Mouse (Mus musculus) G1E (cell line): ENCODE data around the gene Maml2. TPM values are rescaled to one million over a fixed set of nuclear protein-coding genes. Genes with fewer than 3 reads are reported as not detected.

Experiments
- ATAC-seq: 2 replicates; pipeline ENCODE4 v1.8.0; 2016; ENCODE audit warnings: mild to moderate bottlenecking; ENCODE audit not compliant: insufficient number of reproducible peaks, poor library complexity, low FRiP score, severe bottlenecking; ENCODE audit errors: extremely low read depth
- DNase-seq: peaks from one replicate; pipeline ENCODE4 v3.0.0; 2012; ENCODE audit warnings: low spot score
- H3K27me3 ChIP-seq: 2 replicates; pipeline ENCODE4 v1.6.1; 2012; ENCODE audit warnings: mild to moderate bottlenecking, low read length, inconsistent platforms; ENCODE audit not compliant: insufficient read depth
- H3K36me3 ChIP-seq: replicated peaks from 2 replicates; pipeline ENCODE3; 2012; ENCODE audit warnings: mild to moderate bottlenecking, inconsistent platforms
- H3K4me1 ChIP-seq: 2 replicates; pipeline ENCODE4 v1.6.1; 2012; ENCODE audit warnings: low read depth, low read length, inconsistent platforms, mixed read lengths; ENCODE audit not compliant: insufficient read depth
- H3K4me3 ChIP-seq: 2 replicates; pipeline ENCODE4 v1.5.1; 2012; ENCODE audit warnings: low read depth, mild to moderate bottlenecking, inconsistent platforms, low read length, moderate library complexity, mixed read lengths
- H3K9me3 ChIP-seq: replicated peaks from 2 replicates; pipeline ENCODE4 v1.6.1; 2012; ENCODE audit warnings: inconsistent platforms
- CTCF ChIP-seq: IDR thresholded peaks from 2 replicates; pipeline ENCODE4 v1.5.1; 2012; ENCODE audit warnings: low read depth, low read length, inconsistent platforms, mixed read lengths
- GATA1 ChIP-seq: IDR thresholded peaks from 2 replicates; pipeline ENCODE4 v1.6.1; 2012; ENCODE audit warnings: borderline replicate concordance, low read length, inconsistent platforms, mixed read lengths
- GATA2 ChIP-seq: IDR thresholded peaks from 2 replicates; pipeline ENCODE4 v1.6.1; 2012; ENCODE audit warnings: low read depth, low read length, inconsistent platforms, borderline replicate concordance
- POLR2AphosphoS5 ChIP-seq: IDR thresholded peaks from 2 replicates; pipeline ENCODE4 v1.6.1; 2012; ENCODE audit warnings: low read depth, low read length, inconsistent platforms; ENCODE audit not compliant: insufficient replicate concordance
- TAL1 ChIP-seq: conservative IDR thresholded peaks from 2 replicates; pipeline ENCODE4 v1.6.1; 2012; ENCODE audit warnings: low read depth, low read length, inconsistent platforms, mixed read lengths
- polyA plus RNA-seq: library from polyadenylated mRNA; stranded (reverse); fragments of >175 nt; gene quantifications from 2 replicates; pipeline ENCODE4 v1.2.3, GENCODE M21; 2012
- total RNA-seq, 2 experiments: library from RNA; stranded (forward) in 1 of 2; stranded (reverse) in 1 of 2; fragments of 200-1000 nt in 1 of 2; fragments of >200 nt in 1 of 2; fragmentation: Nextera tagmentation in 1 of 2; gene quantifications; 2 replicates each; pipeline ENCODE4 v1.2.3; 2014 to 2017

Gene Maml2
- total and polyA plus RNA-seq, 3 experiments, result 0.25 to 5.4 (median 1.3) TPM

DNA sequence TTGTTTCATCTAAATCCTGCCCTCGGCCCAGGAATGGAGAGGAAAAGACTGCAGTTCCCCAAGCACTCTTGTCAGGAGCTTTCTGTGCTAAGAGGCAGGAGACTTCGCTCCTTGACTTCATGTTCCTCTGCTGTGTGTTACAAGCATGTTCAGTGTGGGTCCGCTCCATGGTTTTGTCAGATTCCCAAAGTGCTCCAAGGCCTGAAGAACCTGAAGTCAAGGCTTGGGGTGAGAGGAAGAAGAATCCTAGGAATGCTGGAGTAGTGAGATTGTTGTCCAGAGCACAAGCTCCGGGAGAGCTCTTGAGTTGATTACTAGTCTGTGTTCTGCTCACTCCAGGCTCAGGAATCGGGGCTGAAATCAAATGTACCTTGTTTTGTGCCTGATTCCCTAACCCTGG is 17.6 kb downstream of the Maml2 start:
- H3K4me1 ChIP-seq, result peaks cover 10% of the 10 kb centered on the region; the same call in 1 of the 2 replicates
- no peaks in the 10 kb centered on the region for H3K9me3 ChIP-seq
- no peaks in the 10 kb centered on the region for H3K36me3 ChIP-seq
- no peak overlapping the region for H3K4me3 ChIP-seq
- ATAC-seq (no peak), DNase-seq (no peak)
- TF ChIP-seq TAL1 (no peak), GATA1 (no peak), GATA2 (no peak), POLR2AphosphoS5 (no peak), CTCF (no peak)
- H3K27me3 ChIP-seq, result no peaks in the 10 kb centered on the region

DNA sequence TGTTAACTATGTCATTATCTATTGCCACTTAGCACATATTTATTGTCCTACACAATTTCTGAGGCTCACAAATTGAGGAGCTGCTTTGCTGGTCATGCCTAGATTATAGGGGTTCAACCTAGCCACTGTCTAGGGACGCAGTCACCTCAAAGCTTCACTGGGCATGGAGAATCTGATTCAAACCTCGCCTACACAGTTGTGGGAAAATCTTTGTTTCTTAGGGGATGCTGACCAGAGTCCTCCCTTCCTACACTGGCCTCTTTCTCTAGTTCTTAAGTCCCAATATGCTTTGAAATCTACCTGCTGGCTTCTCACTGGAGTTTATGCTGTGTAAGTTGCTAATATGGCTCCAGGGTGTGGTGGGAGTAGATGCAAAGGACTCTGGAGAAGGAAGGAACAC is 21.8 kb downstream of the Maml2 start:
- DNase-seq, result no peak
- no peaks in the 10 kb centered on the region for H3K36me3 ChIP-seq
- H3K4me1 ChIP-seq, result 0 out of 2 replicates have a peak, but pooled peaks cover 2% of the 10 kb centered on the region
- no peaks in the 10 kb centered on the region; the same call in 1 of the 2 replicates for H3K27me3 ChIP-seq
- H3K4me3 ChIP-seq, result no peak overlapping the region
- TF ChIP-seq GATA2 (no peak), GATA1 (no peak), POLR2AphosphoS5 (no peak), CTCF (no peak), TAL1 (no peak)
- no peaks in the 10 kb centered on the region for H3K9me3 ChIP-seq
- no peak for ATAC-seq

DNA sequence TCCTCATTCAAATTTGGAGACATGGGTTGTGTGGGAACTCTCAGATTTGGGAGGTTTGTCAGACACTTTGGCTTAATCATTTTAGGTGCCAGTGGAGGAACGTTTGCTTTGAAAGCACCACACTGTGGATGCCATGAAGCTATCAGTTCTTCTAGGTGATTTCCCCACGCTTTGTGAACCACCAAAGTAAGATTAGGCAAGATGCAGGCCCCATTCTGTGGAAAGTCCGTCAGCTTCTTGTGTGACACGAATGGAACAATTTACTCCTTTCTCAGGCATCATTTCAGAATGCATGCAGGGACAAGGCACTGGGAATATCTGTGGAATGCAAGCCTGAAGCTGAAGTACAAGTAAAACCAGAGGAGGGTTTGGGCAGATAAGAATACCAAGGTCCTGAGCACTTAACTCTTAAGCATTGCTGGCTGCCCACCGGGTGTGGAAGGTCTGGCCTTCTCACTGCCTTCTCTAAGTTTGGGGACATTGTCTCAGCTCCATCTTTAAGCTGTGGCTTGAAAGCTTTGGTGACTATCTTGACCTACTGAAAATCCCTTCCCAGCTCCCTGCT is 23.1 kb downstream of the Maml2 start:
- H3K4me3 ChIP-seq, result no peak overlapping the region
- no peaks in the 10 kb centered on the region; the same call in 1 of the 2 replicates for H3K27me3 ChIP-seq
- no peaks in the 10 kb centered on the region for H3K9me3 ChIP-seq
- H3K4me1 ChIP-seq, result no peaks in the 10 kb centered on the region
- H3K36me3 ChIP-seq, result no peaks in the 10 kb centered on the region
- DNase-seq (no peak), ATAC-seq (no peak)
- TF ChIP-seq GATA2, result no peak
- no peak for TF ChIP-seq POLR2AphosphoS5
- no peak for TF ChIP-seq TAL1
- TF ChIP-seq GATA1, result no peak
- TF ChIP-seq CTCF, result no peak

DNA sequence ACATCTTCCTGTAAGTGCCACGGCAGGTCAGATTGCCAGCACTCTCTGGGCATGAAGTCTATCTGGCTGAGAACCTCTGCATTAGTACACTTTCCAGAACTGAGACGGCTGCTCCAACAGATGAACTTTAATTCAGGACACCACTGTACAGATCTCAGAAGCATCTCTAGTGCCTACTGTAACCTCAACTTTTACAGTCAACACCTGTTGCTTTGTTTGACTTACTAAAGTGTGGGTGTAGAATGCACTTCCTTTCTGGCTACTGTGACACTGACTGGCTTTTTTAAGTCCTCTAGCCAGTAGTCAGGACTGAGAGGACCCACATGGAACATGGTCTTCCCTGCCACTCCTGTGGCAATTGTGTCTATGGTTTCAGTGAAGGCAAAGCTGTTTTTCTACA is 25.3 kb downstream of the Maml2 start:
- Histone ChIP-seq H3K4me3 (no peak overlapping the region), H3K36me3 (no peaks in the 10 kb centered on the region), H3K27me3 (no peaks in the 10 kb centered on the region; the same call in 1 of the 2 replicates), H3K9me3 (no peaks in the 10 kb centered on the region), H3K4me1 (no peaks in the 10 kb centered on the region)
- ATAC-seq (no peak), DNase-seq (no peak)
- TF ChIP-seq TAL1 (no peak), CTCF (no peak), GATA2 (no peak)

DNA sequence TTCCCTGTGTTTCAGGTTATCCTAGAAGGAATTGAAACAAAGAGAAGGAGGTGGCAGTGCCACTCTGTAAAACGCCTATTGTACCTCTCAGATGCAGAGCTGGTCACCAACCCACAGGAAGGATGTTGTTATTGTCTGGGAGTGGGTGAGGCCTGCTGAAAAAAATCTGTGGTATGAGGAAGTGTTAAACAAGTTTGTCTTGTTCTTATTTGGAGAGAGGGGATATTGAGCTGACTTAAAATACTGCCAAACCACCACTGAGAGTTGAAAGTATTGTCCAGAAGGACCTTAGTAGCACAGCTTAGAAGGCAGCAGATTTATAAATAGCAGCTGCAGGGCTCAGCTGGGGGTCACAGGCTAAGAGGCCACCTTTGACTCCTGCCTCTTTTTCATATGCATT is 25.9 kb downstream of the Maml2 start:
- no peak for DNase-seq
- ATAC-seq, result no peak
- Histone ChIP-seq H3K27me3 (no peaks in the 10 kb centered on the region; the same call in 1 of the 2 replicates), H3K9me3 (no peaks in the 10 kb centered on the region), H3K4me1 (no peaks in the 10 kb centered on the region), H3K4me3 (no peak overlapping the region), H3K36me3 (no peaks in the 10 kb centered on the region)
- TF ChIP-seq GATA1, result no peak
- TF ChIP-seq TAL1, result no peak
- TF ChIP-seq POLR2AphosphoS5, result no peak
- no peak for TF ChIP-seq GATA2
- TF ChIP-seq CTCF, result no peak

DNA sequence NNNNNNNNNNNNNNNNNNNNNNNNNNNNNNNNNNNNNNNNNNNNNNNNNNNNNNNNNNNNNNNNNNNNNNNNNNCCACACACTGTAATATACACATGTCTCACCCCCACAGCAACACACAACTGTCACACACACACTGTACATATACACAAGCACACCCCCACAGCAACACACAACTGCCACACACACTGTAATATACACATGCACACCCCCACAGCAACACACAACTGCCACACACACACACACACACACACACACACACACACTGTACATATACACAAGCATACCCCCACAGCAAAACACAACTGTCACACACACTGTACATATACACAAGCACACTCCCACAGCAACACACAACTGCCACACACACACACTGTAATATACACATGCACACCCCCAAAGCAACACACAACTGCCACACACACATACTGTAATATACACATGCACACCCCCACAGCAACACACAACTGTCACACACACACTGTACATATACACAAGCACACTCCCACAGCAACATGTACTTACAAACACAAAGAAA is 116.5 kb downstream of the Maml2 start:
- no peak for ATAC-seq
- no peak overlapping the region for H3K4me3 ChIP-seq
- no peaks in the 10 kb centered on the region for H3K27me3 ChIP-seq
- no peaks in the 10 kb centered on the region for H3K9me3 ChIP-seq
- H3K36me3 ChIP-seq, result peaks cover 5% of the 10 kb centered on the region
- no peak for TF ChIP-seq GATA1
- TF ChIP-seq TAL1, result no peak
- no peak for TF ChIP-seq POLR2AphosphoS5
- no peak for TF ChIP-seq GATA2
- no peak for TF ChIP-seq CTCF
- H3K4me1 ChIP-seq, result no peaks in the 10 kb centered on the region
- no peak for DNase-seq
